Mouse (Mus musculus) regulatory T cell (primary cell): Measurements from ENCODE around the gene Adgrl2.

Source experiments
- in situ Hi-C: fragments of 300-600 bp; cut with MboI, MseI; formaldehyde crosslinking; loops from one replicate; pipeline ENCODE4 v1.15.1; 2025; ENCODE audit warnings: high pct_unique_total_duplicates

The Adgrl2 gene

GRCm38 (mm10) chr3:148977124-148977529, 13.2 kb downstream of the Adgrl2 start:
- in situ Hi-C loops = no loop called here

GRCm38 (mm10) chr3:148971893-148972596, 18.3 kb downstream of the Adgrl2 start:
- in situ Hi-C loops = loop anchor here (25.0 kb wide), 1 partner anchor 1310 kb away; no protein-coding TSS in a partner anchor

- in situ Hi-C loops = loop anchor here (25.0 kb wide), 1 partner anchor 1303 kb away; no protein-coding TSS in a partner anchor
Observed at GRCm38 (mm10) chr3:148964991-148965605, 25.3 kb downstream of the Adgrl2 start.

GRCm38 (mm10) chr3:148963381-148964044, 26.8 kb downstream of the Adgrl2 start:
- in situ Hi-C loops = loop anchor here (25.0 kb wide), 1 partner anchor 1301 kb away; no protein-coding TSS in a partner anchor

- in situ Hi-C loops = loop anchor here (25.0 kb wide), 1 partner anchor 1299 kb away; no protein-coding TSS in a partner anchor
Observed at GRCm38 (mm10) chr3:148961611-148962010, 28.7 kb downstream of the Adgrl2 start.

- in situ Hi-C loops = loop anchor here (25.0 kb wide), 1 partner anchor 1299 kb away; no protein-coding TSS in a partner anchor
Observed at GRCm38 (mm10) chr3:148960751-148961289, 29.5 kb downstream of the Adgrl2 start.

- in situ Hi-C loops = loop anchor here (25.0 kb wide), 1 partner anchor 1298 kb away; no protein-coding TSS in a partner anchor
Observed at GRCm38 (mm10) chr3:148960215-148960614, 30.1 kb downstream of the Adgrl2 start.

- in situ Hi-C loops = loop anchor here (25.0 kb wide), 1 partner anchor 1297 kb away; no protein-coding TSS in a partner anchor
Observed at GRCm38 (mm10) chr3:148959327-148960025, 30.9 kb downstream of the Adgrl2 start.

GRCm38 (mm10) chr3:148958714-148959113, 31.6 kb downstream of the Adgrl2 start:
- in situ Hi-C loops = loop anchor here (25.0 kb wide), 1 partner anchor 1296 kb away; no protein-coding TSS in a partner anchor

- in situ Hi-C loops = loop anchor here (25.0 kb wide), 1 partner anchor 1296 kb away; no protein-coding TSS in a partner anchor
Observed at GRCm38 (mm10) chr3:148958185-148958584, 32.2 kb downstream of the Adgrl2 start.

GRCm38 (mm10) chr3:148956887-148957286, 33.5 kb downstream of the Adgrl2 start:
- in situ Hi-C loops = loop anchor here (25.0 kb wide), 1 partner anchor 1295 kb away; no protein-coding TSS in a partner anchor

- in situ Hi-C loops = loop anchor here (25.0 kb wide), 1 partner anchor 1287 kb away; no protein-coding TSS in a partner anchor
Observed at GRCm38 (mm10) chr3:148949796-148950195, 40.6 kb downstream of the Adgrl2 start.

GRCm38 (mm10) chr3:148947805-148948405, 42.5 kb downstream of the Adgrl2 start:
- in situ Hi-C loops = no loop called here

GRCm38 (mm10) chr3:148947266-148947665, 43.1 kb downstream of the Adgrl2 start:
- in situ Hi-C loops = no loop called here

GRCm38 (mm10) chr3:148945534-148945933, 44.8 kb downstream of the Adgrl2 start:
- in situ Hi-C loops = no loop called here

- in situ Hi-C loops = no loop called here
Observed at GRCm38 (mm10) chr3:148939457-148939856, 50.9 kb downstream of the Adgrl2 start.

GRCm38 (mm10) chr3:148935056-148935455, 55.3 kb downstream of the Adgrl2 start:
- in situ Hi-C loops = no loop called here

GRCm38 (mm10) chr3:148934279-148934678, 56.1 kb downstream of the Adgrl2 start:
- in situ Hi-C loops = no loop called here

GRCm38 (mm10) chr3:148933160-148933559, 57.2 kb downstream of the Adgrl2 start:
- in situ Hi-C loops = no loop called here

- in situ Hi-C loops = no loop called here
Observed at GRCm38 (mm10) chr3:148930913-148931312, 59.4 kb downstream of the Adgrl2 start.
